Mouse (Mus musculus) hindbrain, embryonic 15.5 days (tissue): Measurements from ENCODE around the gene Acsbg2. TPM values are rescaled to one million over a fixed set of nuclear protein-coding genes. Genes with fewer than 3 reads are reported as not detected.

Experiments used
- ATAC-seq: fragments of 200-750 bp; cut with Nextera tagmentation; 2 replicates; pipeline ENCODE4 v1.8.0; 2017; ENCODE audit warnings: low read depth, moderate number of reproducible peaks, moderate TSS enrichment; ENCODE audit not compliant: low FRiP score
- H3K27ac ChIP-seq: fragments of 300-500 bp; sonication (generic); replicated peaks from 2 replicates; pipeline ENCODE4 v1.5.1; 2015; ENCODE audit warnings: mild to moderate bottlenecking, inconsistent platforms
- H3K27me3 ChIP-seq: fragments of 300-500 bp; sonication (generic); 2 replicates; pipeline ENCODE4 v1.6.1; 2015; ENCODE audit warnings: control low read depth, inconsistent platforms
- H3K36me3 ChIP-seq: fragments of 300-500 bp; sonication (generic); 2 replicates; pipeline ENCODE4 v1.6.1; 2015; ENCODE audit warnings: control low read depth, inconsistent platforms
- H3K4me1 ChIP-seq: fragments of 300-500 bp; sonication (generic); replicated peaks from 2 replicates; pipeline ENCODE4 v1.6.1; 2015; ENCODE audit warnings: control low read depth, inconsistent platforms
- H3K4me2 ChIP-seq: fragments of 300-500 bp; sonication (generic); 2 replicates; pipeline ENCODE4 v1.6.1; 2015; ENCODE audit warnings: moderate library complexity, mild to moderate bottlenecking, inconsistent platforms
- H3K4me3 ChIP-seq: fragments of 300-500 bp; sonication (generic); 2 replicates; pipeline ENCODE4 v1.5.1; 2015; ENCODE audit warnings: mild to moderate bottlenecking, inconsistent platforms
- H3K9ac ChIP-seq: fragments of 300-500 bp; sonication (generic); 2 replicates; pipeline ENCODE4 v1.6.1; 2015; ENCODE audit warnings: inconsistent platforms
- H3K9me3 ChIP-seq: fragments of 300-500 bp; sonication (generic); 2 replicates; pipeline ENCODE4 v1.6.1; 2016; ENCODE audit warnings: control low read depth, inconsistent platforms
- WGBS: fragments of 180-500 bp; shearing (Covaris S2); methylation state at CpG from one replicate; pipeline ENCODE4 v1.1.7; 2015; 5-methylcytosine and 5-hydroxymethylcytosine counted together
- polyA plus RNA-seq: library from polyadenylated mRNA; unstranded; fragments of >200 nt; fragmentation: Nextera tagmentation; extraction: Ambion mirVana; gene quantifications from 2 replicates; pipeline ENCODE4 v1.2.1, GENCODE M21; 2015

The Acsbg2 gene
- polyA plus RNA-seq, 1 experiment from 2014 or later = not detected

DNA sequence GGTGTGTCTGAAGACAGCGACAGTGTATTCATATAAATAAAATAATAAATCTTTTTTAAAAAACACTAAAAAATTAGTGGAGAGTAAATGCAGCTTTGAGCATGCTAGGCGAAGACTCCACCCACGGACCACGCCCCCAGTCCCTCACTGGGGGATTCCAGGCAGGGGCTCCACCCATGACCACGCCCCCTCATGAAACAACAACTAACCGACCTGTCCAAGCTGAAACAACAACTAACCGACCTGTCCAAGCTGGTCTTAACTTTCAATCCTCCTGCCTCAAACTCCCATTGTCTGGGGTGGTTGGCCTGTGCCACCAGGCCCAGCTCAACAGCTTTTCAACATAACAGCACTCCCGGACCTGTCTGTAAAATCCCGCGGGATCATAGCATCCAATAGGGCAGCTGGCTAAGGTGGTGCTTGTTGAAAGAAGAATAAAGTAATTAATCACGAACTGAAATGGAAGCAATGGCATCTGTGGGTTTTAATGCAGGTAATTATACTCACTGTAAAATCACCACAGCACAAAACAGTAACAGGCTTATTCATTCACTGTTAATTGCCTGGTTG is 56.1 kb downstream of the Acsbg2 start:
- H3K27ac ChIP-seq = 0 out of 2 replicates have a peak overlapping the region, but pooled peaks have one; percentile 14
- ATAC-seq = no peak
- H3K4me3 ChIP-seq = no peak overlapping the region

GRCm38 (mm10) chr17:56815057-56815345 is 59.2 kb downstream of the Acsbg2 start:
- 30% methylated on average over 3 of the region's 3 CpGs for WGBS

More for the DNA sequence above, 56.1 kb downstream of the Acsbg2 start:
- H3K4me1 ChIP-seq = peaks cover 34% of the 10 kb centered on the region
- no peaks in the 10 kb centered on the region for H3K36me3 ChIP-seq
- WGBS = 38% methylated on average over 11 of the region's 11 CpGs
- H3K27me3 ChIP-seq = no peaks in the 10 kb centered on the region
- no peaks in the 10 kb centered on the region for H3K9me3 ChIP-seq
- no peak overlapping the region for H3K4me2 ChIP-seq
- no peak overlapping the region for H3K9ac ChIP-seq

GRCm38 (mm10) chr17:56814316-56815056 is 59.8 kb downstream of the Acsbg2 start:
- Histone ChIP-seq H3K9ac (no peak overlapping the region), H3K4me3 (peak overlapping the region; percentile 19; the same call in 1 of the 2 replicates), H3K27ac (peak overlapping the region; percentile 72), H3K4me1 (peaks cover 47% of the 10 kb centered on the region), H3K4me2 (peak overlapping the region; percentile 47), H3K9me3 (no peaks in the 10 kb centered on the region), H3K36me3 (no peaks in the 10 kb centered on the region), H3K27me3 (no peaks in the 10 kb centered on the region)
- peak; percentile 74 for ATAC-seq
- 4% methylated on average over 24 of the region's 24 CpGs for WGBS

More at GRCm38 (mm10) chr17:56815057-56815345, 59.2 kb downstream of the Acsbg2 start:
- H3K27me3 ChIP-seq = no peaks in the 10 kb centered on the region
- H3K4me1 ChIP-seq = peaks cover 47% of the 10 kb centered on the region
- no peak overlapping the region for H3K9ac ChIP-seq
- no peaks in the 10 kb centered on the region for H3K36me3 ChIP-seq
- no peaks in the 10 kb centered on the region for H3K9me3 ChIP-seq
- peak overlapping the region; percentile 72 for H3K27ac ChIP-seq
- H3K4me3 ChIP-seq = 0 out of 2 replicates have a peak overlapping the region, but pooled peaks have one; percentile 19
- no peak; the same call in 1 of the 2 replicates for ATAC-seq
- H3K4me2 ChIP-seq = peak overlapping the region; percentile 47; the same call in 1 of the 2 replicates

- H3K9ac ChIP-seq = no peak overlapping the region
- no peak overlapping the region for H3K4me3 ChIP-seq
- peaks cover 49% of the 10 kb centered on the region for H3K4me1 ChIP-seq
- H3K4me2 ChIP-seq = no peak overlapping the region
- H3K36me3 ChIP-seq = no peaks in the 10 kb centered on the region
- peak; percentile 55 for ATAC-seq
- 3% methylated on average over 3 of the region's 3 CpGs for WGBS
- no peaks in the 10 kb centered on the region for H3K9me3 ChIP-seq
- H3K27me3 ChIP-seq = no peaks in the 10 kb centered on the region
- peak overlapping the region; percentile 66 for H3K27ac ChIP-seq
Measured at GRCm38 (mm10) chr17:56810245-56810644, 64.0 kb downstream of the Acsbg2 start.

- Histone ChIP-seq H3K4me1 (peaks cover 42% of the 10 kb centered on the region), H3K4me3 (no peak overlapping the region), H3K9ac (no peak overlapping the region), H3K36me3 (no peaks in the 10 kb centered on the region), H3K9me3 (no peaks in the 10 kb centered on the region), H3K27me3 (no peaks in the 10 kb centered on the region), H3K27ac (no peak overlapping the region), H3K4me2 (no peak overlapping the region)
- WGBS = 6% methylated on average over 9 of the region's 9 CpGs
- ATAC-seq = peak; percentile 82
Measured at GRCm38 (mm10) chr17:56808518-56808917, 65.7 kb downstream of the Acsbg2 start.

- no peak overlapping the region for H3K27ac ChIP-seq
- no peak overlapping the region for H3K4me2 ChIP-seq
- no peaks in the 10 kb centered on the region for H3K27me3 ChIP-seq
- H3K9me3 ChIP-seq = no peaks in the 10 kb centered on the region
- no peak for ATAC-seq
- H3K9ac ChIP-seq = no peak overlapping the region
- H3K4me1 ChIP-seq = peaks cover 32% of the 10 kb centered on the region
- no peaks in the 10 kb centered on the region for H3K36me3 ChIP-seq
- WGBS = 86% methylated on average over 1 of the region's 1 CpGs
- no peak overlapping the region for H3K4me3 ChIP-seq
Measured at GRCm38 (mm10) chr17:56805784-56806183, 68.5 kb downstream of the Acsbg2 start.

DNA sequence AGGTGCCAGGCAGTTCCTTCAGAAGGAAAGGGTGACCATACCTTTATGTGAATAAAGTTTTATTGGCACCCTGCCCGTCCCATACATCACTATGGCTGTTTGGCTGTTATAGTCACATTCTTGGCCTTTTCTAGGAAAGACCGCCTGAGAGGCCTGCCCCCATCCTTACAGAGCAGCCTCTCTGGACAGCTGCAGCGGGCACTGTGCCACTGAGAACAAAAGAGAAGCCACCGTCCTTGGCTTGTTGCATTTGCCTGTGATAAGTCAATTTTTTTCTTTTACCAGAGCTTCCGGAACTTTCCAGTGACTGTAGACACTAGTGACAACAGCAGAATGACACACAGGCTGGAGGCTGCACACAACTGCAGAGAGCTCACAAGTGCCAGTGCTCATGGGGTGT is 69.3 kb downstream of the Acsbg2 start:
- H3K4me2 ChIP-seq = no peak overlapping the region
- no peak overlapping the region for H3K9ac ChIP-seq
- WGBS = 65% methylated on average over 5 of the region's 5 CpGs
- no peaks in the 10 kb centered on the region for H3K27me3 ChIP-seq
- no peaks in the 10 kb centered on the region for H3K9me3 ChIP-seq
- H3K4me1 ChIP-seq = peaks cover 24% of the 10 kb centered on the region
- peak overlapping the region; percentile 50; the same call in 1 of the 2 replicates for H3K27ac ChIP-seq
- ATAC-seq = no peak
- H3K36me3 ChIP-seq = no peaks in the 10 kb centered on the region
- H3K4me3 ChIP-seq = no peak overlapping the region

GRCm38 (mm10) chr17:56802065-56802464 is 72.2 kb downstream of the Acsbg2 start:
- WGBS = 83% methylated on average over 8 of the region's 8 CpGs
- Histone ChIP-seq H3K9ac (no peak overlapping the region), H3K4me2 (no peak overlapping the region), H3K9me3 (no peaks in the 10 kb centered on the region), H3K27me3 (no peaks in the 10 kb centered on the region), H3K27ac (no peak overlapping the region), H3K4me1 (peaks cover 12% of the 10 kb centered on the region; the same call in 1 of the 2 replicates), H3K36me3 (no peaks in the 10 kb centered on the region), H3K4me3 (no peak overlapping the region)
- ATAC-seq = no peak

GRCm38 (mm10) chr17:56799276-56799675 is 75.0 kb downstream of the Acsbg2 start:
- Histone ChIP-seq H3K36me3 (no peaks in the 10 kb centered on the region), H3K9ac (no peak overlapping the region), H3K27me3 (no peaks in the 10 kb centered on the region), H3K9me3 (no peaks in the 10 kb centered on the region), H3K4me3 (no peak overlapping the region), H3K4me2 (no peak overlapping the region), H3K27ac (no peak overlapping the region), H3K4me1 (0 out of 2 replicates have a peak, but pooled peaks cover 2% of the 10 kb centered on the region)
- ATAC-seq = no peak
- 63% methylated on average over 3 of the region's 3 CpGs for WGBS

GRCm38 (mm10) chr17:56793614-56794319 is 80.5 kb downstream of the Acsbg2 start:
- H3K9me3 ChIP-seq = no peaks in the 10 kb centered on the region
- ATAC-seq = no peak
- no peak overlapping the region for H3K9ac ChIP-seq
- WGBS = 68% methylated on average over 6 of the region's 6 CpGs
- H3K27ac ChIP-seq = no peak overlapping the region
- no peak overlapping the region for H3K4me2 ChIP-seq
- H3K36me3 ChIP-seq = no peaks in the 10 kb centered on the region
- H3K27me3 ChIP-seq = no peaks in the 10 kb centered on the region
- H3K4me1 ChIP-seq = no peaks in the 10 kb centered on the region
- H3K4me3 ChIP-seq = no peak overlapping the region
